31 mouse cellular contexts compared by ENCODE assay signal in genomic region chr8:88443397-88443796, GRCm38 (mm10).
"Had no signal": no experiment of that assay in that cellular context is flagged by ENCODE, and none has a peak within 500 bp of the region (broad histone marks: within the 10 kb centered on the region; RNA-seq: fewer than 3 reads in every experiment).

No protein-coding gene starts in this region.

- H3K9me3 ChIP-seq: limb, embryonic 10.5 days; limb, embryonic 12.5 days; limb, embryonic 13.5 days; limb, embryonic 15.5 days; liver, embryonic 12.5 days; liver, embryonic 13.5 days; liver, embryonic 15.5 days; lung, embryonic 15.5 days; megakaryocyte, embryonic 14.5 days; midbrain, embryonic 10.5 days; midbrain, embryonic 12.5 days; midbrain, embryonic 13.5 days; midbrain, embryonic 15.5 days had no signal

- H3K9ac ChIP-seq: limb, embryonic 12.5 days; limb, embryonic 13.5 days; limb, embryonic 15.5 days; liver, embryonic 12.5 days; liver, embryonic 13.5 days; liver, embryonic 14.5 days; liver, embryonic 15.5 days; liver, postnatal 0 days; lung, embryonic 14.5 days; lung, embryonic 15.5 days; midbrain, embryonic 12.5 days; midbrain, embryonic 13.5 days; midbrain, embryonic 15.5 days had no signal

- H3K27ac ChIP-seq: limb, embryonic 10.5 days; limb, embryonic 12.5 days; limb, embryonic 13.5 days; limb, embryonic 15.5 days; liver, embryonic 12.5 days; liver, embryonic 13.5 days; liver, embryonic 14.5 days; liver, embryonic 15.5 days; lung, embryonic 15.5 days; macrophage; midbrain, embryonic 10.5 days; midbrain, embryonic 12.5 days; midbrain, embryonic 13.5 days; midbrain, embryonic 15.5 days had no signal

- H3K4me1 ChIP-seq: limb, embryonic 12.5 days; limb, embryonic 13.5 days; limb, embryonic 15.5 days; liver, embryonic 12.5 days; liver, embryonic 13.5 days; liver, embryonic 15.5 days; megakaryocyte, embryonic 14.5 days had no signal

- ATAC-seq: liver, embryonic 12.5 days; liver, postnatal 0 days; lung, postnatal 0 days; midbrain, embryonic 13.5 days; midbrain, embryonic 15.5 days; midbrain, embryonic 16.5 days had no signal

- H3K4me2 ChIP-seq: limb, embryonic 12.5 days; limb, embryonic 13.5 days; limb, embryonic 15.5 days; liver, embryonic 11.5 days; liver, embryonic 12.5 days; liver, embryonic 13.5 days; liver, embryonic 15.5 days; lung, embryonic 14.5 days; lung, embryonic 15.5 days; midbrain, embryonic 11.5 days; midbrain, embryonic 12.5 days; midbrain, embryonic 13.5 days; midbrain, embryonic 15.5 days had no signal

- DNase-seq: left cerebral cortex, postnatal 4 days; liver; liver, embryonic 13.5 days; liver, postnatal 0 days; lung, adult 18-20 months; lung, adult 2 months; lung, embryonic 14.5 days; lung, postnatal 10 days; lung, postnatal 14 days; lung, postnatal 36 days; lung, postnatal 4 days; midbrain, embryonic 14.5 days had no signal

- H3K27me3 ChIP-seq: lung, embryonic 15.5 days; midbrain, embryonic 15.5 days had no signal

- H3K4me3 ChIP-seq: limb, embryonic 10.5 days; limb, embryonic 12.5 days; limb, embryonic 13.5 days; limb, embryonic 15.5 days; liver, embryonic 12.5 days; liver, embryonic 13.5 days; liver, embryonic 15.5 days; lung, embryonic 15.5 days; megakaryocyte, embryonic 14.5 days; midbrain, embryonic 10.5 days; midbrain, embryonic 12.5 days; midbrain, embryonic 13.5 days; midbrain, embryonic 15.5 days; myocyte had no signal

- H3K36me3 ChIP-seq: limb, embryonic 10.5 days; limb, embryonic 12.5 days; limb, embryonic 13.5 days; limb, embryonic 15.5 days; liver, embryonic 12.5 days; liver, embryonic 13.5 days; liver, embryonic 15.5 days; lung, embryonic 15.5 days; midbrain, embryonic 10.5 days; midbrain, embryonic 12.5 days; midbrain, embryonic 13.5 days; midbrain, embryonic 15.5 days had no signal
